Mouse (Mus musculus) intestine, embryonic 14.5 days (tissue): ENCODE data around the gene Mast3. TPM values are rescaled to one million over a fixed set of nuclear protein-coding genes. Genes with fewer than 3 reads are reported as not detected.
A peak's percentile ranks its signal among the peaks of the same experiment; 100 is the strongest.

ENCODE experiments used
- ATAC-seq: fragments of 200-750 bp; cut with Nextera tagmentation; replicated peaks from 2 replicates; pipeline ENCODE4 v1.8.0; 2017; ENCODE audit warnings: low read depth, moderate number of reproducible peaks, moderate TSS enrichment, moderate library complexity; ENCODE audit not compliant: low FRiP score, low TSS enrichment
- DNase-seq: peaks from one replicate; pipeline ENCODE4 v3.0.0-alpha.2; 2018; ENCODE audit warnings: low spot score
- H3K27ac ChIP-seq: fragments of 300-500 bp; sonication (generic); 2 replicates; pipeline ENCODE4 v1.5.1; 2014; ENCODE audit warnings: low read depth, mild to moderate bottlenecking, control low read depth
- H3K27me3 ChIP-seq: fragments of 300-500 bp; sonication (generic); replicated peaks from 2 replicates; pipeline ENCODE4 v1.6.1; 2014; ENCODE audit warnings: low read length, control low read depth; ENCODE audit not compliant: control insufficient read depth, insufficient read depth
- H3K36me3 ChIP-seq: fragments of 300-500 bp; sonication (generic); 2 replicates; pipeline ENCODE4 v1.6.1; 2014; ENCODE audit warnings: low read length, control low read depth; ENCODE audit not compliant: control insufficient read depth, insufficient read depth
- H3K4me1 ChIP-seq: fragments of 300-500 bp; sonication (generic); replicated peaks from 2 replicates; pipeline ENCODE4 v1.6.1; 2014; ENCODE audit warnings: low read length, control low read depth, mixed read lengths; ENCODE audit not compliant: control insufficient read depth, insufficient read depth
- H3K4me2 ChIP-seq: fragments of 300-500 bp; sonication (generic); 2 replicates; pipeline ENCODE4 v1.6.1; 2014; ENCODE audit warnings: low read length
- H3K4me3 ChIP-seq: fragments of 300-500 bp; sonication (generic); 2 replicates; pipeline ENCODE4 v1.5.1; 2014; ENCODE audit warnings: low read depth, low read length, control low read depth, mixed read lengths
- H3K9ac ChIP-seq: fragments of 300-500 bp; sonication (generic); 2 replicates; pipeline ENCODE4 v1.6.1; 2014; ENCODE audit warnings: mild to moderate bottlenecking, low read length
- H3K9me3 ChIP-seq: fragments of 300-500 bp; sonication (generic); 2 replicates; pipeline ENCODE4 v1.6.1; 2016; ENCODE audit warnings: low read length, control low read depth; ENCODE audit not compliant: control insufficient read depth
- WGBS: fragments of 180-500 bp; shearing (Covaris S2); extraction: QIAGEN DNeasy Blood & Tissue Kit; methylation state at CpG from one replicate; pipeline ENCODE4 v1.1.7; 2014; 5-methylcytosine and 5-hydroxymethylcytosine counted together
- polyA plus RNA-seq: library from polyadenylated mRNA; unstranded; fragments of >200 nt; fragmentation: Nextera tagmentation; extraction: Ambion mirVana; gene quantifications from 2 replicates; pipeline ENCODE4 v1.2.1, GENCODE M21; 2014

The Mast3 gene
- polyA plus RNA-seq, 1 experiment from 2014 or later, result 16.7 TPM

- no peak for ATAC-seq
Measured at GRCm38 (mm10) chr8:70768956-70769355, 35.9 kb downstream of the Mast3 start.

GRCm38 (mm10) chr8:70768231-70768776 lies 36.5 kb downstream of the Mast3 start:
- Histone ChIP-seq H3K9ac (no peak overlapping the region), H3K4me1 (peaks cover 17% of the 10 kb centered on the region), H3K27ac (no peak overlapping the region), H3K9me3 (no peaks in the 10 kb centered on the region), H3K4me3 (no peak overlapping the region), H3K36me3 (peaks cover 52% of the 10 kb centered on the region), H3K27me3 (no peaks in the 10 kb centered on the region), H3K4me2 (no peak overlapping the region)
- DNase-seq (no peak), ATAC-seq (no peak)
- 93% methylated on average over 32 of the region's 32 CpGs for WGBS

More at GRCm38 (mm10) chr8:70768956-70769355, 35.9 kb downstream of the Mast3 start:
- DNase-seq, result no peak
- 85% methylated on average over 16 of the region's 16 CpGs for WGBS
- Histone ChIP-seq H3K4me1 (peaks cover 24% of the 10 kb centered on the region), H3K9me3 (no peaks in the 10 kb centered on the region), H3K9ac (no peak overlapping the region), H3K4me3 (no peak overlapping the region), H3K27ac (no peak overlapping the region), H3K4me2 (no peak overlapping the region), H3K27me3 (no peaks in the 10 kb centered on the region), H3K36me3 (peaks cover 57% of the 10 kb centered on the region)

GRCm38 (mm10) chr8:70767503-70767902 lies 37.4 kb downstream of the Mast3 start:
- no peak for ATAC-seq
- WGBS, result 84% methylated on average over 6 of the region's 6 CpGs

GRCm38 (mm10) chr8:70766571-70767440 lies 38.0 kb downstream of the Mast3 start:
- H3K36me3 ChIP-seq, result peaks cover 46% of the 10 kb centered on the region

More at GRCm38 (mm10) chr8:70767503-70767902, 37.4 kb downstream of the Mast3 start:
- no peak for DNase-seq
- Histone ChIP-seq H3K4me1 (peaks cover 14% of the 10 kb centered on the region; the same call in 1 of the 2 replicates), H3K4me2 (no peak overlapping the region), H3K9ac (no peak overlapping the region), H3K27ac (no peak overlapping the region), H3K9me3 (no peaks in the 10 kb centered on the region), H3K36me3 (peaks cover 51% of the 10 kb centered on the region), H3K4me3 (no peak overlapping the region), H3K27me3 (no peaks in the 10 kb centered on the region)

GRCm38 (mm10) chr8:70765838-70766570 lies 38.9 kb downstream of the Mast3 start:
- Histone ChIP-seq H3K27me3 (no peaks in the 10 kb centered on the region), H3K4me3 (peak overlapping the region; percentile 44), H3K4me1 (peaks cover 22% of the 10 kb centered on the region; the same call in 1 of the 2 replicates), H3K4me2 (peak overlapping the region; percentile 79), H3K9me3 (no peaks in the 10 kb centered on the region), H3K9ac (peak overlapping the region; percentile 54), H3K36me3 (peaks cover 38% of the 10 kb centered on the region), H3K27ac (peak overlapping the region; percentile 54; the same call in 1 of the 2 replicates)
- 1% methylated on average over 34 of the region's 34 CpGs for WGBS
- ATAC-seq (no peak), DNase-seq (peak; percentile 78)

More at GRCm38 (mm10) chr8:70766571-70767440, 38.0 kb downstream of the Mast3 start:
- no peaks in the 10 kb centered on the region for H3K27me3 ChIP-seq
- H3K27ac ChIP-seq, result peak overlapping the region; percentile 54; the same call in 1 of the 2 replicates
- peak; percentile 85 for DNase-seq
- 9% methylated on average over 21 of the region's 21 CpGs for WGBS
- ATAC-seq, result peak; percentile 56
- H3K4me1 ChIP-seq, result peaks cover 15% of the 10 kb centered on the region; the same call in 1 of the 2 replicates
- H3K9ac ChIP-seq, result peak overlapping the region; percentile 54
- peak overlapping the region; percentile 79 for H3K4me2 ChIP-seq
- no peaks in the 10 kb centered on the region for H3K9me3 ChIP-seq
- peak overlapping the region; percentile 44 for H3K4me3 ChIP-seq

GRCm38 (mm10) chr8:70765329-70765728 lies 39.5 kb downstream of the Mast3 start:
- Histone ChIP-seq H3K4me3 (peak overlapping the region; percentile 44), H3K9ac (peak overlapping the region; percentile 54), H3K27ac (0 out of 2 replicates have a peak overlapping the region, but pooled peaks have one; percentile 47), H3K27me3 (no peaks in the 10 kb centered on the region), H3K36me3 (peaks cover 33% of the 10 kb centered on the region), H3K4me1 (peaks cover 23% of the 10 kb centered on the region), H3K4me2 (peak overlapping the region; percentile 79), H3K9me3 (no peaks in the 10 kb centered on the region)
- ATAC-seq (no peak), DNase-seq (no peak)
- WGBS, result 74% methylated on average over 9 of the region's 9 CpGs

- ATAC-seq (no peak), DNase-seq (no peak)
- H3K9me3 ChIP-seq, result no peaks in the 10 kb centered on the region
- no peak overlapping the region for H3K4me3 ChIP-seq
- H3K36me3 ChIP-seq, result peaks cover 26% of the 10 kb centered on the region
- no peaks in the 10 kb centered on the region for H3K27me3 ChIP-seq
- H3K9ac ChIP-seq, result no peak overlapping the region
- H3K4me1 ChIP-seq, result peaks cover 29% of the 10 kb centered on the region
- peak overlapping the region; percentile 79; the same call in 1 of the 2 replicates for H3K4me2 ChIP-seq
- 88% methylated on average over 13 of the region's 13 CpGs for WGBS
- peak overlapping the region; percentile 10 for H3K27ac ChIP-seq
Measured at GRCm38 (mm10) chr8:70764676-70765075, 40.2 kb downstream of the Mast3 start.

GRCm38 (mm10) chr8:70764026-70764425 lies 40.8 kb downstream of the Mast3 start:
- Histone ChIP-seq H3K4me2 (no peak overlapping the region), H3K4me1 (peaks cover 29% of the 10 kb centered on the region), H3K27me3 (no peaks in the 10 kb centered on the region), H3K4me3 (no peak overlapping the region), H3K9ac (no peak overlapping the region), H3K36me3 (peaks cover 24% of the 10 kb centered on the region), H3K27ac (peak overlapping the region; percentile 10), H3K9me3 (no peaks in the 10 kb centered on the region)
- WGBS, result 60% methylated on average over 8 of the region's 8 CpGs
- ATAC-seq, result no peak
- DNase-seq, result peak; percentile 70
